Mouse (Mus musculus): ENCODE results near the gene 6430548M08Rik.

DNA sequence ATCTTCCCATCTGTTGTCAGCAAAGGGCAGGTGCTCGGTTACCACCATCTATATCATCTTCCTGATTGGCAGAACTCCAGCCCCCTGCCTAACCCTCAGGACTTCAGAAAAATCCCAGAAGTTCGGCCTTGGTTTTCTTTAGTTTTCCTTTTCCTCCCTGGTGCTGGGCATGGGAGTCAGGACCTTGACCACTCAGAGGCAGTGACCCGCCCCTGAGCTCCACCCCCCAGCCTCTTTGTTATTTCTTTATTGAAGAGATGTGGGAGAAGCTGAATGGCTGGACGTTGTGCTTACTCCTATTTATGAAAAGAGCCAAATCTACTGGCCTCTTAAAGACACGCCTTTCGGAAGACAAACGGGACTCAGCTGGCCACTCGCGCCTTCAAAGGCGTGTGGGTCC is 646 bp upstream of the 6430548M08Rik start:
- TF ChIP-seq CTCF (IDR thresholded peaks at IDR 0.05; ENCODE audit: borderline replicate concordance, insufficient read depth, low read length): no peak
- TF ChIP-seq POLR2A (IDR thresholded peaks at IDR 0.05; ENCODE audit: low read depth, low read length): no peak

Measured in embryonic fibroblast, embryonic 13.5 days (primary cell).